Mouse (Mus musculus) cerebellum, adult 2 months (tissue): ENCODE data around the gene Krtap17-1.

Experiments
- CTCF ChIP-seq: fragments of 200-500 bp; IDR thresholded peaks from 2 replicates; pipeline ENCODE4 v1.5.1; 2011; ENCODE audit warnings: low read depth, mild to moderate bottlenecking, control low read depth, low read length, moderate library complexity, borderline replicate concordance; ENCODE audit not compliant: insufficient read depth
- POLR2A ChIP-seq: fragments of 200-500 bp; IDR thresholded peaks from 2 replicates; pipeline ENCODE4 v1.6.1; 2011; ENCODE audit warnings: low read length, control low read depth, borderline replicate concordance; ENCODE audit not compliant: insufficient read depth

- TF ChIP-seq POLR2A (no peak), CTCF (no peak)
Observed at GRCm38 (mm10) chr11:100041454-100041853, 47.7 kb upstream of the Krtap17-1 start, which contains the start of gene Krt34.
